Mouse (Mus musculus) testis, adult 2 months (tissue): ENCODE measurements around the gene Lrrc75b.

Experiments used
- CTCF ChIP-seq: fragments of 200-500 bp; IDR thresholded peaks from 2 replicates; pipeline ENCODE4 v1.5.1; 2012; ENCODE audit warnings: low read depth, mild to moderate bottlenecking, inconsistent platforms, low read length, moderate library complexity; ENCODE audit not compliant: control insufficient read depth, insufficient read depth, insufficient replicate concordance
- POLR2A ChIP-seq: fragments of 200-500 bp; IDR thresholded peaks from 2 replicates; pipeline ENCODE4 v1.6.1; 2012; ENCODE audit warnings: low read depth, mild to moderate bottlenecking, inconsistent platforms, low read length, moderate library complexity; ENCODE audit not compliant: control insufficient read depth

DNA sequence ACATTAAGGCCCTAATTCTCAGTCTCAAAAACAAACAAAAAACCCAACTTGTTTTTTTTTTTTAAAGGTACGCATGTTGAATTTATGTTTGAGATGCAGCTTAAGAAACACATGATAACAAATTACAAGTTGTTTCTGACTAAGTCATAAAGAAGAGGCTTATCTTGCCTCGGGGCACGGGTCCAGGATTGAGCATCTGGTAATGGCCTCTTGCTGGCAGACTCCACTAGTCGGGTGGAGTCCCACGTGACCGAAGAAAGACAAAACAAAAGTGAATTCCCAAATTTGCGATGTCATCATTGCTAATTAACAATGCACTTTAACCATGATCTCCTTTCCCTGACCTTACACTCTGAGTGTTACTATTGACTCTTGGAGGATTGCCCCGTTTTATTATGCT is 35.9 kb upstream of the Lrrc75b start:
- TF ChIP-seq POLR2A: no peak
- TF ChIP-seq CTCF: no peak
